Comparison of ENCODE assay signal across 17 mouse cellular contexts in the genomic region with DNA sequence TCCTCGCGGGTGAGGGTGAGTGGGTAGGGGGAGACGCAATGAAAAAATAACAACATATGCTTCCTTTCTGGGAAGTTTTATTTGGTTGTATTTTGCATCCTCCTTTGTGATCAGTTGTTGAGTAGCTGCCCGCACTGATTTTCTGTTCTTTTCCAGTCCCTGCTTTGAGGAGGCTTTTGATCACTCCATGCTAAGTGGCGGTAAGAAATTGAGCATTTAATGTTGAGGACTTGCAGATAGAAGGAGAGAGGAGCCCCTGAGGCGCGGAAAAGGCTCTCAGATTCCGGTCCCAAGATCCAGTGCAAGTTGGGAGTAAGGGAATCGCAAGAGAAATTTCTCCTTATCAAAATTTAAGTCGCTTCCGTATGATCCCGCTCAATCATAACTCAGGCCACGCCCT. TPM values are rescaled to one million over a fixed set of nuclear protein-coding genes. Genes with fewer than 3 reads are reported as not detected.
DNase-seq lines count a peak whose midpoint lies in the region; ATAC-seq and TF ChIP-seq lines count a peak whose summit lies in the region.
"Had no signal": no experiment of that assay in that cellular context is flagged by ENCODE, and none has a peak within 500 bp of the region (broad histone marks: within the 10 kb centered on the region; RNA-seq: fewer than 3 reads in every experiment).

No protein-coding gene starts in this region.

- WGBS in heart, embryonic 12.5 days = 2% methylated on average over 13 of the region's 13 CpGs
- WGBS in neural tube, embryonic 15.5 days = 1% methylated on average over 13 of the region's 13 CpGs
- WGBS in heart, postnatal 0 days = 4% methylated on average over 13 of the region's 13 CpGs

- H3K36me3 ChIP-seq in heart, embryonic 12.5 days = no peaks in the 10 kb centered on the region
- no peaks in the 10 kb centered on the region for H3K36me3 ChIP-seq in neural tube, embryonic 15.5 days
- H3K36me3 ChIP-seq in heart, postnatal 0 days (replicated peaks; ENCODE audit: control insufficient read depth, insufficient read depth, low read length) = no peaks in the 10 kb centered on the region
- H3K36me3 ChIP-seq: liver, embryonic 13.5 days had no signal

- no peak for TF ChIP-seq EP300 in heart, postnatal 0 days (IDR thresholded peaks at IDR 0.05; ENCODE audit: low read depth)

- H3K4me2 ChIP-seq in heart, embryonic 12.5 days = peak overlapping the region; percentile 78
- no peak overlapping the region for H3K4me2 ChIP-seq in neural tube, embryonic 15.5 days
- H3K4me2 ChIP-seq in heart, postnatal 0 days (ENCODE audit: low read depth, low read length) = peak overlapping the region; percentile 72
- H3K4me2 ChIP-seq: liver, embryonic 13.5 days had no signal

- 0 out of 2 replicates have a peak overlapping the region, but pooled peaks have one; percentile 1 for H3K4me3 ChIP-seq in heart, embryonic 12.5 days
- H3K4me3 ChIP-seq in neural tube, embryonic 15.5 days (replicated peaks) = no peak overlapping the region
- H3K4me3 ChIP-seq in heart, postnatal 0 days (ENCODE audit: low read depth, low read length) = peak overlapping the region; percentile 47
- H3K4me3 ChIP-seq: liver, embryonic 13.5 days had no signal

- H3K27ac ChIP-seq in heart, embryonic 12.5 days (ENCODE audit: poor library complexity, severe bottlenecking) = no peak overlapping the region
- H3K27ac ChIP-seq in neural tube, embryonic 15.5 days (replicated peaks) = no peak overlapping the region
- peak overlapping the region; percentile 15; the same call in 1 of the 2 replicates for H3K27ac ChIP-seq in heart, postnatal 0 days (ENCODE audit: low read depth)
- H3K27ac ChIP-seq: liver, embryonic 13.5 days; stomach, postnatal 0 days had no signal

- ATAC-seq in heart, embryonic 12.5 days (ENCODE audit: insufficient number of reproducible peaks, low FRiP score) = no peak
- ATAC-seq in neural tube, embryonic 15.5 days (ENCODE audit: low FRiP score) = no peak
- no peak for ATAC-seq in heart, postnatal 0 days (ENCODE audit: insufficient read depth, low read depth)
- ATAC-seq: activated CD4-positive, CD25-positive, alpha-beta regulatory T cell, adult 4 months; forebrain, embryonic 16.5 days had no signal

- H3K4me1 ChIP-seq in heart, embryonic 12.5 days (replicated peaks) = peaks cover 19% of the 10 kb centered on the region
- peaks cover 18% of the 10 kb centered on the region for H3K4me1 ChIP-seq in neural tube, embryonic 15.5 days
- H3K4me1 ChIP-seq in heart, postnatal 0 days (ENCODE audit: control insufficient read depth, insufficient read depth) = peaks cover 6% of the 10 kb centered on the region; the same call in 1 of the 2 replicates
- H3K4me1 ChIP-seq: liver, embryonic 13.5 days had no signal

- H3K9me3 ChIP-seq in heart, embryonic 12.5 days (replicated peaks) = no peaks in the 10 kb centered on the region
- no peaks in the 10 kb centered on the region for H3K9me3 ChIP-seq in neural tube, embryonic 15.5 days (replicated peaks)
- no peaks in the 10 kb centered on the region for H3K9me3 ChIP-seq in heart, postnatal 0 days (replicated peaks; ENCODE audit: control insufficient read depth, low read length)
- H3K9me3 ChIP-seq: liver, embryonic 13.5 days had no signal

- TF ChIP-seq CTCF in heart, postnatal 0 days (IDR thresholded peaks at IDR 0.05; ENCODE audit: low read depth) = no peak

- peaks cover 72% of the 10 kb centered on the region for H3K27me3 ChIP-seq in heart, embryonic 12.5 days (replicated peaks)
- peaks cover 89% of the 10 kb centered on the region for H3K27me3 ChIP-seq in neural tube, embryonic 15.5 days (replicated peaks)
- H3K27me3 ChIP-seq in heart, postnatal 0 days (ENCODE audit: control insufficient read depth, insufficient read depth, low read length) = peaks cover 96% of the 10 kb centered on the region

- no peak for DNase-seq in heart, adult 9 months (ENCODE audit: low spot score in 2 of 2)
- peak; percentile 50 for DNase-seq in neural tube, embryonic 10.5 days (ENCODE audit: extremely low spot score, low spot score)
- no peak for DNase-seq in heart, postnatal 0 days (ENCODE audit: low spot score)
- no peak for DNase-seq in spleen, postnatal 36 days (ENCODE audit: low spot score in 2 of 2)
- DNase-seq in kidney, adult 11 months = no peak
- no peak for DNase-seq in Muller cell, postnatal 12 days (ENCODE audit: inconsistent ontology term)
- DNase-seq: cerebellum, adult 2 months; gastrocnemius, postnatal 25 days; kidney, postnatal 25 days; liver, embryonic 13.5 days; lung, postnatal 4 days; thymus, postnatal 4 days had no signal

- no peak overlapping the region for H3K9ac ChIP-seq in heart, embryonic 12.5 days
- H3K9ac ChIP-seq in neural tube, embryonic 15.5 days (replicated peaks) = no peak overlapping the region
- no peak overlapping the region for H3K9ac ChIP-seq in heart, postnatal 0 days (replicated peaks; ENCODE audit: low read depth, low read length)
- H3K9ac ChIP-seq: liver, embryonic 13.5 days had no signal

RNA-seq across cellular contexts. Expression of gene Tbx18, which starts 7.1 kb away (rescaled TPM):
- polyA plus RNA-seq in heart, embryonic 12.5 days (2016; fragmentation: Nextera tagmentation; extraction: Ambion mirVana) = 18.9 and 20.7 TPM in 2 replicates
- 0.87 and 0.98 TPM in 2 replicates for polyA plus RNA-seq in neural tube, embryonic 15.5 days (2015; fragmentation: Nextera tagmentation; extraction: Ambion mirVana)
- total RNA-seq in heart, postnatal 0 days (2014; rRNA removed; ENCODE audit: low replicate concordance) = 14.8 and 17.2 TPM in 2 replicates
- polyA plus RNA-seq in heart, postnatal 0 days (2015; fragmentation: Nextera tagmentation; extraction: Ambion mirVana) = 3.7 and 4.4 TPM in 2 replicates
- polyA plus RNA-seq: activated CD4-positive, CD25-positive, alpha-beta regulatory T cell, adult 4 months had no signal
